Mouse (Mus musculus) left cerebral cortex, adult 2 months (tissue): ENCODE measurements around the gene Commd1. TPM values are rescaled to one million over a fixed set of nuclear protein-coding genes. Genes with fewer than 3 reads are reported as not detected.

Experiments
- DNase-seq, 2 experiments: peaks; one replicate each; pipeline ENCODE4 v3.0.0; 2021 to 2022; ENCODE audit warnings: low spot score in 2 of 2, mixed read lengths in 1 of 2; ENCODE audit errors: extremely low spot score in 1 of 2
- H3K27ac ChIP-seq: fragments of 200-600 bp; 2 replicates; pipeline ENCODE4 v1.8.1; 2022
- H3K4me3 ChIP-seq: fragments of 200-600 bp; 2 replicates; pipeline ENCODE4 v1.8.1; 2022
- CTCF ChIP-seq: fragments of 200-600 bp; IDR thresholded peaks from 2 replicates; pipeline ENCODE4 v1.8.1; 2022; ENCODE audit warnings: antibody characterized with exemption, mild to moderate bottlenecking, moderate library complexity
- intact Hi-C: fragments of 180-260 bp; cut with DNase I; formaldehyde crosslinking; loops from one replicate; pipeline ENCODE4 v1.15.1; 2025
- total RNA-seq, 2 experiments: library from RNA; stranded (reverse); gene quantifications; 2 replicates each; pipeline ENCODE4 v1.2.3; 2021

Commd1 gene
- total RNA-seq, 2 experiments from 2014 or later, result 36.7 to 47.7 TPM

DNA sequence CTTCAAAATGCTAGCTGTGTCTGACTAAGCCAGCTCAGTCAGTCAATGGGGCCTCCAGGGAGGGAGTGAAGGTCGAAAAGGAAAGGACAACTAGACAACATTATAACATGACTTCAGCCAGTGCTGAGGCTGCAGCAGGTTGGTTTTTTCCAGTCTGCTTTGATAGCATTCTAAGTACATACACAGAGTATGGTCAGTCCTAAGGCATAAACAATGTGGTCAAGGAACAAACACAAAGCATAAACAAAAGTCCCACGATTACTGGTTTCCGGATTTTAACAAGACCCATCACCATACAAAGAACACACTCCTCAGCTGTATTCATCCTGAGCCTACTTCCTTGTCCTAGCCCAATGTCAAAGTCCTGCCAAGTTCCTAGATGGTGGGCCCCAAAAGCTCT lies 3.3 kb upstream of the Commd1 start:
- intact Hi-C loops, result loop anchor here (5.0 kb wide), 1 partner anchor 582 kb away; no protein-coding TSS in a partner anchor
- no peak overlapping the region for H3K27ac ChIP-seq
- no peak for DNase-seq
- TF ChIP-seq CTCF, result no peak
- H3K4me3 ChIP-seq, result no peak overlapping the region

DNA sequence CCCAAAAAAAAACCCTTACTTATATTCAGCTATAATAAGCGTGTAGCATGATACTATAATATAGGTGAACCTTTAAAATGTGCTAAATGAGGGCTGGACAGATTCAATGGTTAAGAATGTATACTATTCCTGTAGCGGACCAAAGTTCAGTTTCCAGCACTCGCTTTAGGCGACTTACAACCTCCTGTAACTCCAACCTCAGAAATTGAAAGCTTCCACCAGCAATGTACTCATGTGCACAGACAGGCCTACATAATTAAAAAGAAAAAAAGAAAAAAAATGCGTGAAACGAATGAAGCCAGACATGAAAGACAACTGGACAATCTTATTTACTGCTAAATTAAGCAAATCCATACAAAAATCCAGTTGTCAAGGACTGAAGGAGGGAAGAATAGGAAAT lies 664 bp upstream of the Commd1 start:
- no peak for DNase-seq
- Histone ChIP-seq H3K4me3 (no peak overlapping the region), H3K27ac (peak overlapping the region; percentile 80; the same call in 1 of the 2 replicates)
- intact Hi-C loops, result no loop called here
- no peak for TF ChIP-seq CTCF

GRCm38 (mm10) chr11:22981543-22981950 lies 635 bp downstream of the Commd1 start:
- no peak for DNase-seq
- H3K4me3 ChIP-seq, result peak overlapping the region; percentile 54
- intact Hi-C loops, result no loop called here
- TF ChIP-seq CTCF, result no peak
- H3K27ac ChIP-seq, result peak overlapping the region; percentile 80

DNA sequence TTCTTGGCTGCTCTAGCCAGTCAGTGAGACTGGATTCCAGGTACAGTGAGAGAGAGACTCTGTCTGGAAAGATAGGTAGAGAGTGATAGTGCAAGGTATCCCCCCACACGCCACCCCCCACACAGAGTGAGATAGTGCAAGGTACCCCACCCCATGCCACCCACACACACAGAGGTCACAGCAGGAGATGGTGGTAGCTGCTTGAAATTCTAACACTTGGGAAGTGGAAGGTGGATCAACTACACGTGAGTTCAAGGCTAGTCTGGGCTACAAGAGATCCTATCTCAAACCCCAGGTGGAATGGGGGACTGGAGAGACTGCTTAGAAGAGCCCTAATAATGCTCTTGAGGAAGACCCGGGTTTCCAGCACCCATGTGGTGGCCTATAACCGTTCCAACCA lies 1.1 kb downstream of the Commd1 start:
- Histone ChIP-seq H3K4me3 (peak overlapping the region; percentile 54), H3K27ac (no peak overlapping the region)
- no peak for TF ChIP-seq CTCF
- no peak for DNase-seq
- intact Hi-C loops, result no loop called here

DNA sequence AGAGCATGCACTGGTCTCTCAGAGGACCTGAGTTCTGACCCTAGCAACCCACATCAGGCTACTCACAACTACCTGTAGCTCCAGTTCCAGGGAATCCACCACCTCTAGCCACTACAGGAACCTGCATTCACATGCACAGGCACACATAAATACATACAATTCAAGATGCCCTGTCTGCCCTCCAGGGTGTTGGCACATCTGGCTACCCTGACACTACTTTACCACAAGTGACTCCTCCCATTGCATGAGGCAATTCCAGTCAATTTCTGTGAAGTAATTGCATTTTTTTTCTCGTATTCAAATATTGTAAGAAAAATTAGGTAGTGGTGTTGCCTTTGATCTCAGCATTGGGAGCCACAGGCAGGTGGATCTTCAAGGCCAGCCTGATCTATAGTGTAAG lies 3.0 kb downstream of the Commd1 start:
- TF ChIP-seq CTCF, result no peak
- DNase-seq, result no peak
- intact Hi-C loops, result no loop called here
- Histone ChIP-seq H3K4me3 (no peak overlapping the region), H3K27ac (no peak overlapping the region)

GRCm38 (mm10) chr11:22978711-22979110 lies 3.5 kb downstream of the Commd1 start:
- no peak for DNase-seq
- no peak for TF ChIP-seq CTCF
- Histone ChIP-seq H3K4me3 (no peak overlapping the region), H3K27ac (no peak overlapping the region)
- intact Hi-C loops, result no loop called here

DNA sequence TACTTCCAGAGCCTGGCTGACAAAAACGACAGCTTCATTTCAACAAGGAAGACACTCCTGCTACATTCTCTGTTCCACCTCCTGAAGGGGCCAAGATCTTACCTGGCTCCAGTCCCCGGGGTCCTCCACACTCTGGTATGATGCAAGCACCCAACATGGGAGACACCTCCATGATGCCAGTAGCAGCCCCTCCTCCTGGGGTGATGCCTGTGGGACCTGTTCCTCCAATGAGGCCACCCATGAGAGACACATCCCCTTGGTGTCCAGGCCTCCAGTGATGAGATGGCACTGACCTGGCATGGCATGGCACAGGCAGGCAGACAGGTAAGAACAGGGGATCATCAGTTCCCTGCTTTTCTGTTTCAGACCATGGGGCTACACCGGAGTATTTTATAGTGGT lies 4.0 kb downstream of the Commd1 start:
- no peak for TF ChIP-seq CTCF
- Histone ChIP-seq H3K27ac (no peak overlapping the region), H3K4me3 (no peak overlapping the region; the same call in 1 of the 2 replicates)
- intact Hi-C loops, result no loop called here
- no peak for DNase-seq

DNA sequence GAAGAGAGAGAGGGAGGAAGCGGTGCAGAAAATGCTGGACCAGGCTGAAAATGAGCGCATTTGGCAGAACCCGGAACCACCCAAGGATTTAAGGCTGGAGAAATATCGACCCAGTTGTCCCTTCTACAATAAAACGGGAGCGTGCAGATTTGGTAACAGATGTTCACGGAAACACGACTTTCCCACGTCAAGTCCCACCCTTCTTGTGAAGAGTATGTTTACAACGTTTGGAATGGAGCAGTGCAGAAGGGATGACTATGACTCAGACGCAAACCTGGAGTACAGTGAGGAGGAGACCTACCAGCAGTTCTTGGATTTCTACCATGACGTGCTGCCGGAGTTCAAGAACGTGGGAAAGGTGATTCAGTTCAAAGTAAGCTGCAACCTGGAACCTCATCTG lies 8.6 kb downstream of the Commd1 start:
- Histone ChIP-seq H3K27ac (peak overlapping the region; percentile 96), H3K4me3 (peak overlapping the region; percentile 69)
- peak in 1 of 2 experiments; percentile 31 for DNase-seq
- intact Hi-C loops, result loop anchor here (2.0 to 5.0 kb wide), 2 partner anchors 461 to 686 kb away; partner anchors contain the start of gene Tmem17
- no peak for TF ChIP-seq CTCF

DNA sequence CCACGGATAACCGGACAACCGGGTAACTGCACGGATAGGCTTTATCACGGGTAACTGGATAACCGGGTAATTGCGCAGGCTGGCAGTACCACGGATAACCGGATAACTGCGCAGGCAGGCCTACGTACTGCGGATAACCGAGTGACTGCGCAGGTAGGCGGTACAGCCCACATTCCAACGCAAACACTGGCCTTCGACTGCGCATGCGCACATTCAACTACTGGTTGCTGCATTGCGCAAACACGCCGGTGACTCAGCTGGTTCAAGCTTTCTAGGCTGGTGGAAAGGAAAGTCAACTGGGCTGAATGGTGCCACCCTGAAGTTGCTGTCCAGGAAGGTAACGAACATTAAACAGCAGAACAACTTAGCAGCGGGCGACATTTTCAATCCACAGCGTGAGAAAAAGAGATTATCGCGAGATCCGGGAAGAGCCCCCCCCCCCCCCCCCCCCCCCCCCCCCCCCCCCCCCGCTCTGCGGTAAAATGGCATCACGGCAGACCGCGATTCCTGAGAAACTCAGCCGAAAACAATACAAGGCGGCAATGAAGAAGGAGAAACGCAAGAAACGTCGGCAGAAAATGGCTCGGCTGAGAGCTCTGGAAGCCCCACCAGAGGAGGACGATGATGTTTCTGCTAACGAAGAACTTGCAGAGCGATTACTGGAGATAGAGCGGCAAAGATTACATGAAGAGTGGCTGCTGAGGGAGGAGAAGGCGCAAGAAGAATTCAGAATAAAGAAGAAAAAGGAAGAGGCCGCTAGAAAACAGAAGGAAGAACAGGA lies 9.2 kb downstream of the Commd1 start:
- no peak for TF ChIP-seq CTCF
- Histone ChIP-seq H3K27ac (peak overlapping the region; percentile 96), H3K4me3 (peak overlapping the region; percentile 69)
- intact Hi-C loops, result loop anchor here (2.0 to 5.0 kb wide), 2 partner anchors 460 to 686 kb away; partner anchors contain the start of gene Tmem17
- DNase-seq, result peak; percentile 84 to 86

- intact Hi-C loops, result loop anchor here (2.0 to 5.0 kb wide), 3 partner anchors 341 to 685 kb away; partner anchors contain the start of gene Tmem17
- Histone ChIP-seq H3K4me3 (peak within 1 kb of the TSS; percentile 69), H3K27ac (peak within 1 kb of the TSS; percentile 96)
- DNase-seq, result peak; percentile 68 to 71
- no peak; the same call in 1 of the 2 replicates for TF ChIP-seq CTCF
These were observed 10.1 kb downstream of the Commd1 start, which contains the start of gene Zrsr1 for GRCm38 (mm10) chr11:22971835-22972709. Zrsr1 (plus strand) TSS chr11:22972005.

- TF ChIP-seq CTCF, result no peak
- DNase-seq, result no peak
- intact Hi-C loops, result loop anchor here (2.0 to 5.0 kb wide), 2 partner anchors 340 to 683 kb away; no protein-coding TSS in a partner anchor
- H3K4me3 ChIP-seq, result no peak overlapping the region
- no peak overlapping the region for H3K27ac ChIP-seq
These were observed 11.6 kb downstream of the Commd1 start for GRCm38 (mm10) chr11:22970546-22970945.

- Histone ChIP-seq H3K27ac (no peak overlapping the region), H3K4me3 (no peak overlapping the region)
- DNase-seq, result no peak
- intact Hi-C loops, result loop anchor here (5.0 kb wide), 1 partner anchor 247 kb away; no protein-coding TSS in a partner anchor
- peak; percentile 70 for TF ChIP-seq CTCF
These were observed 12.7 kb downstream of the Commd1 start for GRCm38 (mm10) chr11:22969486-22969885.
